Mouse (Mus musculus) liver, postnatal 0 days (tissue): Measurements from ENCODE around the gene Gars.

Experiments
- CTCF ChIP-seq: sonication (generic); IDR thresholded peaks from 2 replicates; pipeline ENCODE4 v1.5.1; 2016; ENCODE audit warnings: antibody characterized with exemption, low read depth
- EP300 ChIP-seq: IDR thresholded peaks from 2 replicates; pipeline ENCODE4 v1.6.1; 2016; ENCODE audit warnings: antibody characterized with exemption, low read depth, mild to moderate bottlenecking

DNA sequence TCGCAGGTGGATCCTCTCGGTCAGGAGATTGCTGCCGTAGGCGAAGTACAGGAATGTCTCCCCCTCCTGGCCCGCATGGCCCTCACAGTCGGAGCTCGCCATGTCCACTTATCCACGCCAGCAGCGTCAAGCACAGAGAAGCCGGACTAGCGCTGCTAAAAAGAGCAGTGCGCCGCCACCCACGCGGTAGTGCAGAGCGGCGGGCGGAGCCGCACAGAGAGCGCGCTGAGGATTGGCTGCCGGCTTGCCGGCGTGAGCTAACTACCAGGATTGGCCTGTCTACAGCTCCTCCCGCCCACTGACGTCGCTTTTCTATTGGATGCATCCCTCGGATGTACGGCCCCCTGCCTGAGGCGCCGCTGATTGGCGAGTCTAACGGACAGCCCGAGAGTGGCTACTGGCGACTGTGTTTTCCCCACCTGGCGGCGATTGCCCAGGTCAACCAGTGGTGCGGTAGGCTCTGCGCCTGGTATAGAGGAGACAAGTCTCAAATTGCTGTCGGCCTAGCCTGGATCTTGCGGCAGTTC lies 45.0 kb upstream of the Gars start, which contains the start of gene Ggct:
- TF ChIP-seq CTCF (peak; percentile 75), EP300 (peak; percentile 58; the same call in 1 of the 2 replicates)
